Mouse (Mus musculus): ENCODE results near the gene Tal1.

DNA sequence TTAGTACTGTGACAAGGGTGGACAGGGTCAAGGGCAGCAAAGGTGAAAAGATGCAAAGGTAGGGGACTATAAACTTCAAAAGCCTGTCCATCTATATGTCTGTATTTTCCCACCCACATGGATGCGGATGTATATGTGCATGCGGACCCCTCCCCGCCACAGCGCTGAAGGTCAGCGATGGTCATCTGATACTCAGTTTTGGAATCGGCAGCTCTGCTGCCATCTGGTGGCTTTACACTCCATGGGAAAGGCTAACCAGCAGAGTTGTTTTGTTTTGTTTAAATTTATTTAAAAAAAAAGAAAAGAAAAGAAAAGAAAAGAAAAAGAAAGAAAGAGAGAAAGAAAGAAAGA, 40.9 kb downstream of the Tal1 start:
- TF ChIP-seq CTCF (IDR thresholded peaks at IDR 0.05; ENCODE audit: low read depth, low read length) (peak; percentile 61), POLR2A (IDR thresholded peaks at IDR 0.05; ENCODE audit: extremely low read depth, insufficient read depth, low read length) (no peak)

Measured in liver, adult 2 months (tissue).